Mouse (Mus musculus): ENCODE data around the gene Arl6ip4. TPM values are rescaled to one million over a fixed set of nuclear protein-coding genes. Genes with fewer than 3 reads are reported as not detected.

Gene Arl6ip4
- 75.5 and 76.9 TPM in 2 replicates for polyA plus RNA-seq (2015; fragmentation: Nextera tagmentation; extraction: Ambion mirVana)

GRCm38 (mm10) chr5:124115990-124116845, at the start of gene Arl6ip4:
TSS of gene Arl6ip4 (plus strand) at chr5:124116089.
- under 1% methylated on average over 64 of the region's 64 CpGs for WGBS
- Histone ChIP-seq H3K4me2 (replicated peaks; ENCODE audit: low read depth) (peak within 1 kb of the TSS; percentile 96), H3K36me3 (ENCODE audit: control insufficient read depth, insufficient read depth) (peaks cover 47% of the 10 kb centered on the region), H3K4me1 (replicated peaks; ENCODE audit: control insufficient read depth, insufficient read depth, low read length) (peaks cover 6% of the 10 kb centered on the region; the same call in 1 of the 2 replicates), H3K27me3 (replicated peaks; ENCODE audit: control insufficient read depth, insufficient read depth, low read length) (no peaks in the 10 kb centered on the region), H3K9ac (ENCODE audit: low read depth, low read length) (peak within 1 kb of the TSS; percentile 95), H3K4me3 (ENCODE audit: low read depth, low read length) (peak within 1 kb of the TSS; percentile 99), H3K9me3 (ENCODE audit: control insufficient read depth) (no peaks in the 10 kb centered on the region), H3K27ac (ENCODE audit: low read depth, low read length) (peak within 1 kb of the TSS; percentile 81; the same call in 1 of the 2 replicates)
- TF ChIP-seq CTCF (IDR thresholded peaks at IDR 0.05; ENCODE audit: low read depth), result no peak
- ATAC-seq, result no peak

- Histone ChIP-seq H3K27ac (ENCODE audit: low read depth, low read length) (peak overlapping the region; percentile 52; the same call in 1 of the 2 replicates), H3K36me3 (ENCODE audit: control insufficient read depth, insufficient read depth) (no peaks in the 10 kb centered on the region), H3K9ac (ENCODE audit: low read depth, low read length) (0 out of 2 replicates have a peak overlapping the region, but pooled peaks have one; percentile 17), H3K4me2 (replicated peaks; ENCODE audit: low read depth) (no peak overlapping the region; the same call in 1 of the 2 replicates), H3K9me3 (ENCODE audit: control insufficient read depth) (no peaks in the 10 kb centered on the region), H3K4me3 (ENCODE audit: low read depth, low read length) (no peak overlapping the region), H3K4me1 (replicated peaks; ENCODE audit: control insufficient read depth, insufficient read depth, low read length) (no peaks in the 10 kb centered on the region; the same call in 1 of the 2 replicates), H3K27me3 (replicated peaks; ENCODE audit: control insufficient read depth, insufficient read depth, low read length) (no peaks in the 10 kb centered on the region)
- no peak for TF ChIP-seq CTCF (IDR thresholded peaks at IDR 0.05; ENCODE audit: low read depth)
- ATAC-seq, result peak; percentile 77
- 32% methylated on average over 3 of the region's 3 CpGs for WGBS
Measured at GRCm38 (mm10) chr5:124069657-124070056, 46.2 kb upstream of the Arl6ip4 start.

- ATAC-seq, result no peak
- Histone ChIP-seq H3K36me3 (ENCODE audit: control insufficient read depth, insufficient read depth) (no peaks in the 10 kb centered on the region), H3K9ac (ENCODE audit: low read depth, low read length) (no peak overlapping the region), H3K9me3 (ENCODE audit: control insufficient read depth) (no peaks in the 10 kb centered on the region), H3K4me3 (ENCODE audit: low read depth, low read length) (no peak overlapping the region), H3K4me2 (replicated peaks; ENCODE audit: low read depth) (no peak overlapping the region), H3K27ac (ENCODE audit: low read depth, low read length) (no peak overlapping the region), H3K4me1 (replicated peaks; ENCODE audit: control insufficient read depth, insufficient read depth, low read length) (peaks cover 4% of the 10 kb centered on the region), H3K27me3 (replicated peaks; ENCODE audit: control insufficient read depth, insufficient read depth, low read length) (no peaks in the 10 kb centered on the region)
- no peak for TF ChIP-seq CTCF (IDR thresholded peaks at IDR 0.05; ENCODE audit: low read depth)
- WGBS, result 72% methylated on average over 9 of the region's 9 CpGs
Measured at GRCm38 (mm10) chr5:124073682-124074081, 42.2 kb upstream of the Arl6ip4 start.

- Histone ChIP-seq H3K4me2 (replicated peaks; ENCODE audit: low read depth) (no peak overlapping the region), H3K27ac (ENCODE audit: low read depth, low read length) (no peak overlapping the region), H3K4me3 (ENCODE audit: low read depth, low read length) (no peak overlapping the region), H3K9ac (ENCODE audit: low read depth, low read length) (no peak overlapping the region), H3K4me1 (replicated peaks; ENCODE audit: control insufficient read depth, insufficient read depth, low read length) (peaks cover 4% of the 10 kb centered on the region), H3K9me3 (ENCODE audit: control insufficient read depth) (no peaks in the 10 kb centered on the region), H3K36me3 (ENCODE audit: control insufficient read depth, insufficient read depth) (no peaks in the 10 kb centered on the region), H3K27me3 (replicated peaks; ENCODE audit: control insufficient read depth, insufficient read depth, low read length) (no peaks in the 10 kb centered on the region)
- ATAC-seq, result no peak
- no peak for TF ChIP-seq CTCF (IDR thresholded peaks at IDR 0.05; ENCODE audit: low read depth)
- 10% methylated on average over 10 of the region's 10 CpGs for WGBS
Measured at GRCm38 (mm10) chr5:124074845-124075307, 41.0 kb upstream of the Arl6ip4 start.

- H3K27ac ChIP-seq (ENCODE audit: low read depth, low read length), result no peak overlapping the region
- H3K36me3 ChIP-seq (ENCODE audit: control insufficient read depth, insufficient read depth), result no peaks in the 10 kb centered on the region
- no peak for TF ChIP-seq CTCF (IDR thresholded peaks at IDR 0.05; ENCODE audit: low read depth)
- H3K9ac ChIP-seq (ENCODE audit: low read depth, low read length), result no peak overlapping the region
- H3K4me3 ChIP-seq (ENCODE audit: low read depth, low read length), result no peak overlapping the region
- peaks cover 4% of the 10 kb centered on the region; the same call in 1 of the 2 replicates for H3K4me1 ChIP-seq (replicated peaks; ENCODE audit: control insufficient read depth, insufficient read depth, low read length)
- 73% methylated on average over 9 of the region's 9 CpGs for WGBS
- no peak overlapping the region for H3K4me2 ChIP-seq (replicated peaks; ENCODE audit: low read depth)
- H3K27me3 ChIP-seq (replicated peaks; ENCODE audit: control insufficient read depth, insufficient read depth, low read length), result no peaks in the 10 kb centered on the region
- no peak for ATAC-seq
- H3K9me3 ChIP-seq (ENCODE audit: control insufficient read depth), result no peaks in the 10 kb centered on the region
Measured at GRCm38 (mm10) chr5:124075716-124076115, 40.2 kb upstream of the Arl6ip4 start.

GRCm38 (mm10) chr5:124076559-124076958, 39.3 kb upstream of the Arl6ip4 start:
- Histone ChIP-seq H3K27ac (ENCODE audit: low read depth, low read length) (peak overlapping the region; percentile 63), H3K4me3 (ENCODE audit: low read depth, low read length) (no peak overlapping the region), H3K9me3 (ENCODE audit: control insufficient read depth) (no peaks in the 10 kb centered on the region), H3K9ac (ENCODE audit: low read depth, low read length) (no peak overlapping the region), H3K27me3 (replicated peaks; ENCODE audit: control insufficient read depth, insufficient read depth, low read length) (no peaks in the 10 kb centered on the region), H3K4me1 (replicated peaks; ENCODE audit: control insufficient read depth, insufficient read depth, low read length) (peaks cover 4% of the 10 kb centered on the region; the same call in 1 of the 2 replicates), H3K4me2 (replicated peaks; ENCODE audit: low read depth) (no peak overlapping the region), H3K36me3 (ENCODE audit: control insufficient read depth, insufficient read depth) (no peaks in the 10 kb centered on the region)
- TF ChIP-seq CTCF (IDR thresholded peaks at IDR 0.05; ENCODE audit: low read depth), result no peak
- 39% methylated on average over 9 of the region's 9 CpGs for WGBS
- ATAC-seq, result peak; percentile 73

Data from intestine, postnatal 0 days (tissue).